Mouse (Mus musculus) T-cell, adult 66 days (primary cell): Measurements from ENCODE around the gene Rapgef4. TPM values are rescaled to one million over a fixed set of nuclear protein-coding genes. Genes with fewer than 3 reads are reported as not detected.

Experiments used
- total RNA-seq, 2 experiments: library from RNA; stranded (reverse); gene quantifications; 3 replicates in 1 of 2; 4 replicates in 1 of 2; pipeline ENCODE4 v1.2.4; 2023

Rapgef4 gene
- 100 to 1,000 TPM in 1 of 2 experiments, 10 to 100 TPM in 1; 94.1 to 132 TPM for total RNA-seq

GRCm38 (mm10) chr2:71980771-71981342 is at the start of gene Rapgef4:
TSS of gene Rapgef4 (plus strand) at chr2:71981240.

GRCm38 (mm10) chr2:72285256-72285887 is 304.3 kb downstream of the Rapgef4 start, which contains the start of gene Map3k20:
TSS of gene Map3k20 (plus strand) at chr2:72285637.

Other genes with a start within 250 kb of the Rapgef4 start
- 100 to 1,000 TPM; 166 to 189 TPM for gene Itga6, start 235.6 kb upstream of the Rapgef4 start, total RNA-seq
- gene Pdk1, start 108.0 kb upstream of the Rapgef4 start, total RNA-seq: 100 to 1,000 TPM; 100 to 102 TPM